Mouse (Mus musculus) hindbrain, embryonic 10.5 days (tissue): ENCODE measurements at regions not wholly inside any gene's neighbourhood (a gene's known extent, or its start where the extent isn't known, plus 50 kb on each side); places are given as distances from the start of the nearest gene placed in this dataset.

Source experiments
- DNase-seq: peaks from one replicate; pipeline ENCODE4 v3.0.0-alpha.2; 2017; ENCODE audit warnings: low spot score
- H3K27ac ChIP-seq: fragments of 300-500 bp; sonication (generic); 2 replicates; pipeline ENCODE4 v1.5.1; 2016; ENCODE audit warnings: mild to moderate bottlenecking, moderate library complexity
- H3K27me3 ChIP-seq: fragments of 300-500 bp; sonication (generic); 2 replicates; pipeline ENCODE4 v1.6.1; 2016; ENCODE audit warnings: mild to moderate bottlenecking; ENCODE audit not compliant: poor library complexity, insufficient read depth, severe bottlenecking
- H3K36me3 ChIP-seq: fragments of 300-500 bp; sonication (generic); 2 replicates; pipeline ENCODE4 v1.6.1; 2016; ENCODE audit warnings: mild to moderate bottlenecking, moderate library complexity
- H3K4me1 ChIP-seq: fragments of 300-500 bp; sonication (generic); replicated peaks from 2 replicates; pipeline ENCODE4 v1.6.1; 2016; ENCODE audit warnings: mild to moderate bottlenecking
- H3K4me3 ChIP-seq: fragments of 300-500 bp; sonication (generic); 2 replicates; pipeline ENCODE4 v1.5.1; 2016; ENCODE audit warnings: mild to moderate bottlenecking, moderate library complexity
- H3K9me3 ChIP-seq: fragments of 300-500 bp; sonication (generic); 2 replicates; pipeline ENCODE4 v1.6.1; 2016; ENCODE audit warnings: mild to moderate bottlenecking, moderate library complexity
- WGBS: fragments of 180-500 bp; shearing (Covaris S2); methylation state at CpG from one replicate; pipeline ENCODE4 v1.1.7; 2016; 5-methylcytosine and 5-hydroxymethylcytosine counted together

DNA sequence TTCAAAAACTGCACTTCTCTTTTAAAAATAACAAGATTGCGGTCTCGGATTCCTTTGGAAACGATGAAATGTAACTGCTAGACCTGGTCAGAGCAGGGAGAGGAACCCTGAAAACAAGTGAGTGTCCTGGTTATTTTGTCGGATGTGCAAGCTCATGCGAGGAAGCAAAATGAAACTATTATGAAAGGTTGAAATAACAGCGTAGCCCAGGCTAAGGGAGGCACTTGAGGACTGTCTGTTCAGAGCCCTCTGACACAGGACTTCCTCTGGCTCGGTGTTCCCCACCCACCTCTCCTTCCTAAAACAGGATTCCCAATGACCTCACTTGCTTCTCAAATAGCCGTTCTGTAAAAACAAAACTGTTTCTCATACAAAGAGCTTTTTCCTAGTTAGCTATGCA, 51.3 kb upstream of the S1pr1 start:
- H3K27me3 ChIP-seq: no peaks in the 10 kb centered on the region
- H3K4me1 ChIP-seq: no peaks in the 10 kb centered on the region
- no peak for DNase-seq
- no peak overlapping the region for H3K4me3 ChIP-seq
- 74% methylated on average over 8 of the region's 8 CpGs for WGBS
- no peak overlapping the region for H3K27ac ChIP-seq
- no peaks in the 10 kb centered on the region for H3K9me3 ChIP-seq
- no peaks in the 10 kb centered on the region for H3K36me3 ChIP-seq

DNA sequence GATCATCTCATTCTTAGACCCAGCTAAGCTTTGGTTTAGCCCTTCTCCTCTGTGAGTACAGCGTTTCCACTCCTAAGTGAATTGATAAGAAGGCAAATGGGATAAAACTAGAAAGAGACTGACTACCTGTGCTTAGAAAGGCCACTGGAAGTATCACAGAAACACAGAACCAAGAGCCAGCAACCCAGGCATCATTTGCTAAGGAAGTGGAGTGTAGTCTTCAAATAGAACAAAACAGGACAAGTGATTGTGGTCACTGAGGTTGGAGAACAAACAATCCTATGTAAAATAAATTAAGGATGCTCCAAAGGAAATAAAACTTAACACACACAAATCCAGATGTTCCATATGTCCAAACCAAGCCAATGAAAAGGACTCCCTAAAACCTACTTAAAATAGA, 53.4 kb upstream of the S1pr1 start:
- no peaks in the 10 kb centered on the region for H3K27me3 ChIP-seq
- no peaks in the 10 kb centered on the region for H3K9me3 ChIP-seq
- WGBS: 90% methylated on average over 1 of the region's 1 CpGs
- DNase-seq: no peak
- H3K4me1 ChIP-seq: no peaks in the 10 kb centered on the region
- H3K36me3 ChIP-seq: no peaks in the 10 kb centered on the region
- H3K27ac ChIP-seq: no peak overlapping the region
- no peak overlapping the region for H3K4me3 ChIP-seq

DNA sequence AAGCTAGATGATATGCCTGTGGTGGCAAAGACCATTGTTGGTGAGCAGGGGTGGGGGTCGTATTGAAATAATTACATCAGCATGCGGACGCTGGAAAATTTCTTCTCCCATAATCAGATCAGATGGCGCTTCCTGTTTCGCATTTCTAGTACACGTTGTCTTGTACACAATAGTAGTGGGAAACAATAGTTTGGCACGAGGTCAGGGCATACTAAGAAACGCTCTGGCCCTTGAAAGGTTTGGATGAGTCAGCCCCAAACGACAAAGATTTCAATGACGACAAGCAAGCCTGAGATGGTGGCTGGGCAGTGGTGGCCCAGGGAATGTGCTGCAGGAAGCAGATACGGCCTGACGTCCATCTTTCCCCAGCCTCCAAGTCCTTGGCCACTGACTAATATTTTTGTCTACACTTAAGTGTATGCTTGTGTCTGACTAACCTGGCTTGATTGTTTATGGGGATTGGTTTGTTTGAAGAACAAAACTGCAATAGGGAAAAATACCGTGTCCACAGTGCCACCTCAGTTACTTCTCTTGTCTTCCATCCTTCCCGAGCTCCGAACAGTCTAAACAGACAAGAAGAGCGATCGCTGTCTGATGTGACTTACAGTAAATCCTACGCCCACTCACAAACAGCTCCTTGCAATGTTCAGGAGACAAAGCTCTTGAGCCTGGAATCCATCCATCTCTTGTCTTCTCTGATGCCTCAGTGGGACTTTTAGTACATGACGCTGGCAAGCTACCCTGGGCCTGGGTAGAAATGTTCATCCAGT, 54.1 kb upstream of the S1pr1 start:
- H3K9me3 ChIP-seq: no peaks in the 10 kb centered on the region
- no peaks in the 10 kb centered on the region for H3K36me3 ChIP-seq
- no peaks in the 10 kb centered on the region for H3K27me3 ChIP-seq
- 76% methylated on average over 19 of the region's 19 CpGs for whole genome bisulfite sequencing
- DNase-seq: no peak
- H3K4me1 ChIP-seq: no peaks in the 10 kb centered on the region
- H3K27ac ChIP-seq: no peak overlapping the region
- H3K4me3 ChIP-seq: no peak overlapping the region

DNA sequence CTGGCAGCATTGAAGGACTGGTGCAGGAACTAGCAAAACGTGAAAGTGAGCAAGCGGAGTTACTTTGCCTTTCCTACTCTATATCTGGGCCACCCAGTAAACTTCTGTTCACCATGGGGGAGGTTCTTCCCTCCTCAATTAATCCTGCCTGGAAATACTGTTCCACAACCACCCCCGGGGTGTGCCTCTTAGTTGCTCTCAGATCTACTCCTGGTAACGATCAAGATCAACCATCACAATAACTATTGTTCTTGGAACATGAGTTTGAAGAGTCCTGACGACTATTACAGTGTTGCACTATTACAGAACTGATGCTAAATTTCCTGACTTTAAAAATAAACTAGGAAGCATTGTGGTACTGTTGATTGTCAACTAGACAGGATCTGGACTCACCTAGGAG, 57.8 kb upstream of the S1pr1 start:
- no peak overlapping the region for H3K4me3 ChIP-seq
- 87% methylated on average over 5 of the region's 5 CpGs for WGBS
- H3K4me1 ChIP-seq: no peaks in the 10 kb centered on the region
- no peak for DNase-seq
- H3K27ac ChIP-seq: no peak overlapping the region
- no peaks in the 10 kb centered on the region for H3K36me3 ChIP-seq
- no peaks in the 10 kb centered on the region for H3K9me3 ChIP-seq
- no peaks in the 10 kb centered on the region for H3K27me3 ChIP-seq

DNA sequence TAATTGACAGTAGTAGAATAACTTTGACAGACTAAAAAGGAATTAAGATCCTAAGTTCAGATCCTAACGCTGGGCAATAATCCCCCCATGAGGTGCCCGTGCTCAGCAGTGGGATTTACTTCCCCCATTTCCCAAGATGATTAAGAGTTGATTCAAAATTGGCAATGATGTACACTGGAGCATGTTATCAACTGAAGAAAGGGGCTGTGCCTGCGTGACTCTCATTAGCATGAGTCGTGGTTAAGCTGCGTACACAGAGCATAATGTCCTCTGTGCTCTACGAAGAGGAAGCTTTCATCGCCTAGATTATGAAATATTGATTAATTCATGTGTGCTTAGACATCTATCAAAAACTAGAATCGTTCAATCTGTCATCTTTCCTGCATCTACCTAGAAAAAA, 59.4 kb upstream of the S1pr1 start:
- H3K36me3 ChIP-seq: no peaks in the 10 kb centered on the region
- DNase-seq: no peak
- no peak overlapping the region for H3K27ac ChIP-seq
- 81% methylated on average over 8 of the region's 8 CpGs for WGBS
- H3K9me3 ChIP-seq: no peaks in the 10 kb centered on the region
- H3K27me3 ChIP-seq: no peaks in the 10 kb centered on the region
- H3K4me3 ChIP-seq: no peak overlapping the region
- no peaks in the 10 kb centered on the region for H3K4me1 ChIP-seq

DNA sequence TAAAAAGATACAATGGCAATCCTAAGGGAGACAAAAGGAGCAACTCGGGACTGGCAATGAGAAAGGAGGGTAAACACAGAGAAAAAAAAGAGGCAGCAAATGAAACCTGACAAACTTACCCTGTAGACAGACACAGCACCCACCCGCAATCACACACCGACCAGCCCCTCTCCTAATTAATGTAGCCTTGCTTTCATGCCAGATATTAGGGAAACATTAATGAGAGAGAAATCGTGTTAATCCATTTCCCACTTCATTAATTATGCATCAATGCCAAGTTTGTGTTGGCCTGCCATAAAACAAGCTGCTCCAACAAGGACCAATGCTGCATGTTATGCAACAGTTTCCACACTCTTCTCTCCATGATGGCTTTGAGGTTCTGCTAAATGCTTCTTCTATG, 59.9 kb upstream of the S1pr1 start:
- H3K27ac ChIP-seq: no peak overlapping the region
- no peaks in the 10 kb centered on the region for H3K27me3 ChIP-seq
- no peak overlapping the region for H3K4me3 ChIP-seq
- no peaks in the 10 kb centered on the region for H3K4me1 ChIP-seq
- no peaks in the 10 kb centered on the region for H3K36me3 ChIP-seq
- no peaks in the 10 kb centered on the region for H3K9me3 ChIP-seq
- no peak for DNase-seq
- 71% methylated on average over 4 of the region's 4 CpGs for WGBS

DNA sequence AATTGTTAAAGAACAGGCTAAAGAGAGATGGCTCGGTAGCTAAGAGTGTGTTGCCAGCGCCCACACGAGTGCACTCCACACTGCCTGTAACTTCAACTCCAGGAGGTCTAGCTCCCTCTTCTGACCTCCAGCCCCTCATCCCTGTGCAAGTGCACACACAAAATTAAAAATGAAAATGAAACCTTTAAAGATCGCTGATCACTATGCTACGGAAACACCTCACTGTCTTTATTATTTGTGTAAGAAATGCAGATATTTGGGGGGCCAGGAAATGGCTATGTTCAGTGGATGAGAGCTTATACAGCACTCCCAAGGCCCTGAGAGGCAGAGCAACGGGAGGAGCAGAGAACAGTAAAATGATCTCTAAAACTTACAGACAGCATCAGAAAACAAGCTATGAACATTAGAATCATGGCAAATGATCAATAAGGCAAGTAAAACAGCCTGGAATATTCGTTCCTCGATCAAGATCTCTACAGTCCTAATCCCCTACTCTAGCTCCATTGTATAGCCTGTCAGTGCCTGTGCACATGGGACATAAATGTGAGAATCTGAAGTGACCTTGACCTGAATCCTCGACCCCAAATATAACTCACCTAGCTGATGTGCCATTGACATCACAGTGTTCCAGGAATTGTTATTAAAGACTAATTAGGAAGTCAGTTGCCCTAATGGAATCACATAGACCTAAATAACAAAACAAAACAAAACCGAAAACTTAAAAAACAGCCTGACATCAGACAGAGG, 64.4 kb upstream of the S1pr1 start:
- H3K4me1 ChIP-seq: 0 out of 2 replicates have a peak, but pooled peaks cover 4% of the 10 kb centered on the region
- H3K36me3 ChIP-seq: no peaks in the 10 kb centered on the region
- WGBS: 89% methylated on average over 10 of the region's 10 CpGs
- no peaks in the 10 kb centered on the region for H3K27me3 ChIP-seq
- no peak overlapping the region for H3K27ac ChIP-seq
- no peak overlapping the region for H3K4me3 ChIP-seq
- no peaks in the 10 kb centered on the region for H3K9me3 ChIP-seq
- no peak for DNase-seq

DNA sequence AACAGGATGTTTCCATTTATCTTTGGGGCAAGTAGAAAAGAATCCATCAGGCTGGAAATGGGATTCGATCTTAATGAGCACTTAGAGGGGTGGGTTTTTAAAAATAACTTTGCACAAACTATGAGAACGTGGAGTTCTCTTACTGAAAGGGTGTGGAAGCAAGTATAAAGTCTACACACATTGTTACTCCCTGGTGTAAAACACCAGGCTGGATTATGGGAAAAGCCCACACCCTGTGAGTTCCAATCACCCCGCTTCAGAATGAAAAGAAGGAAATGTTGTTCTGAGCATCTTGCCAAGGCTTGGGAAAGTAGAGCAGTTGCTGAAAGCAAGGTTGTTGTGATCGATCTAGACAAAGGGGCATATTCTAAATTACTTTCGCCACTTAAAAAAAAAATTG, 65.0 kb upstream of the S1pr1 start:
- H3K36me3 ChIP-seq: no peaks in the 10 kb centered on the region
- no peaks in the 10 kb centered on the region for H3K27me3 ChIP-seq
- WGBS: 88% methylated on average over 5 of the region's 5 CpGs

DNA sequence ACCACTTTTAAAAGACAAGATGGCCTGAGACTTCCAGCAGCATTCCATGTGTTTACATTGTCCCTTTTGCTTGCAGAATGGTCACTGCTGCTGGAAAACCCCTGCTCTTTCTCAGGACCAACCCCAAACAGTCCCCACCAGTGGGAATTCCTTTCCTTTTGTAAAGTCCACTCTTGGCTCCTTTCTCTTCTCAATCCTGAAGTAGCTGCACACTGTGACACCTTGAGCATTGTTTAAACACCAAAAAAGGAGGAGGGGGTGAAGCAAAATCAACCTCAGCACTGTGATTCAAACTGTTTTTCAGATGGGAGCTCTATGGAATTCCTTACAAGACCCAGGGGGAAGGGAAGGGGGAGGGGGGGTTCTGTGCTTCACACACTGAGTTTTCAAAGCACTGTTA, 67.9 kb upstream of the S1pr1 start:
- Histone ChIP-seq H3K4me1 (0 out of 2 replicates have a peak, but pooled peaks cover 4% of the 10 kb centered on the region), H3K27me3 (no peaks in the 10 kb centered on the region), H3K4me3 (no peak overlapping the region), H3K27ac (no peak overlapping the region), H3K36me3 (no peaks in the 10 kb centered on the region), H3K9me3 (no peaks in the 10 kb centered on the region)
- no peak for DNase-seq

More for the DNA sequence above, 65.0 kb upstream of the S1pr1 start:
- H3K9me3 ChIP-seq: no peaks in the 10 kb centered on the region
- no peak for DNase-seq
- no peak overlapping the region for H3K4me3 ChIP-seq
- H3K4me1 ChIP-seq: 0 out of 2 replicates have a peak, but pooled peaks cover 4% of the 10 kb centered on the region
- H3K27ac ChIP-seq: no peak overlapping the region

DNA sequence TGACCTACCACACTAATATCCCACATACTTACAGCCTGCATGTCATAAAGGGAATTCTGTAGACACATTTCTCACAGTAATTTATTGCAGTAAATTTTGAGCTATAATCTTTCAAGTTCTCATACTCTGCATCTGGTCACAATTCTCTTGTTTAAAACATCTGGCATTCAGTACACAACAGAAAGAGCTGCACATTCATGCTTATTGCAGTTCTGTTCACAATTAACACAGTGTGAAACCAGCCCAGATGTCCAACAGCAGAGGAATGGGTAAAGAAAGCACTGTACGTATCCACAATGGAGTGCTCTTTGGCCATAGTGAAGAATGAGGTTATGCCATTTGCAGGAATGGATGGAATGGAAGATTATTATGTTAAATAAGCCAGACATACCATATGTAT, 72.5 kb upstream of the S1pr1 start:
- Histone ChIP-seq H3K36me3 (no peaks in the 10 kb centered on the region), H3K27ac (no peak overlapping the region), H3K27me3 (no peaks in the 10 kb centered on the region), H3K9me3 (no peaks in the 10 kb centered on the region), H3K4me3 (no peak overlapping the region), H3K4me1 (0 out of 2 replicates have a peak, but pooled peaks cover 4% of the 10 kb centered on the region)
- no peak for DNase-seq
- WGBS: 69% methylated on average over 1 of the region's 1 CpGs

DNA sequence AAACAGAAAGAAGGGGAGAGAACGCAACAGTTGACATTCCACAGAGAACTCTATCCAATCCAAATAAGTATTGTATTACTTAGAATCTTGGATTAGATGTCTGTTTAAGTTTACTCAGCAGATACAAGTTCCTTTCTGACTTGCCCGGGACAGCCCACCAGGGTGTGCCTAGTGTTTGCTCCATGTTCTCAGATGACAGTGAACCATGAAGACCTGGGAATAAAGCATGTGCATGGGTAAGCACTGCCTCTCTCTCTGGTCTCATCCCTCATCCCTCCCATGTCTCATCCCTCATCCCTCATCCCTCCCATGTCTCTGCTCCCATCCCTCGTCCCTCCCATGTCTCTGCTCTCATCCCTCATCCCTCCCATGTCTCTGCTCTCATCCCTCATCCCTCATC, 73.7 kb upstream of the S1pr1 start:
- Histone ChIP-seq H3K27me3 (no peaks in the 10 kb centered on the region), H3K9me3 (no peaks in the 10 kb centered on the region), H3K4me1 (peaks cover 4% of the 10 kb centered on the region), H3K36me3 (no peaks in the 10 kb centered on the region), H3K27ac (no peak overlapping the region), H3K4me3 (no peak overlapping the region)
- no peak for DNase-seq
- WGBS: 82% methylated on average over 3 of the region's 3 CpGs

DNA sequence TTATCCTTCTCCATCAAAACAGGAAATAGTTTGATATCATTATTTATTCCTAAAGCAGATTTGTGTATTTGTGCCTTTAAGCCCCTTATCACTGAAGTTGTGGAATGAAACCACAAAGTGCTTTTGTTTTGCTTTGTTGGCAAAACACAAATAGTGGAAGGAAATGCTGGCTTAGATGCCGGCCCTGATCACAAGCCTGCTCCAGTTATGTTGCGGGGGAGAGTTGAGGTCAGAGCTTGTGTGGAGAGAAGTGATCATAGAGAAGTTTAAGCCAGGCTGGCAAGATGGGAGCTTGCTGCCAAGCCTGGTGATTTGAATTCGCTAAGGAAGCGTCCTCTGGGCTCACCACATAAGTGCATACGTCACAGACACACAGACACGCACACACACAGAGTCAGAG, 74.2 kb upstream of the S1pr1 start:
- no peaks in the 10 kb centered on the region for H3K9me3 ChIP-seq
- no peaks in the 10 kb centered on the region for H3K27me3 ChIP-seq
- no peak overlapping the region for H3K4me3 ChIP-seq
- no peaks in the 10 kb centered on the region for H3K36me3 ChIP-seq
- H3K4me1 ChIP-seq: peaks cover 7% of the 10 kb centered on the region
- no peak overlapping the region for H3K27ac ChIP-seq
- WGBS: 84% methylated on average over 6 of the region's 6 CpGs
- DNase-seq: no peak

DNA sequence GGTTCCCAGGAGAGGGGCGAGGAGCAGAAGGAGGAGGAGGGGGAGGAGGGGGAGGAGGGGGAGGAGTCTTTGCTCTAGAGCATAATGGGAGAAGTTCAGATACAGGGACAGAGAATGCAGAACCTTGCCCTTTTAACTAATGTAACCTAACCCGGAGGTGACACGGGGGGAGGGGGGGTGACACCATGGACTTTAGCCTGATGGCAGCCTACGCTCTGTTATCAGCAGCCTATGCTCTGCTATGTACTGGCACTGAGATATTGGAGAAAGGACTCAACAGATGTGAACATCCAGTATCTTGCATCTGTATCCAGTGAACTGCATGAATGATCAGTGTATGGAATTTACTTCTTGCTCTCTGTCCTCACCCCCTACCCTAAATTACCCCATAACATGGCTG, 77.7 kb upstream of the S1pr1 start:
- peaks cover 7% of the 10 kb centered on the region for H3K4me1 ChIP-seq
- 70% methylated on average over 4 of the region's 4 CpGs for WGBS
- H3K27ac ChIP-seq: no peak overlapping the region
- no peaks in the 10 kb centered on the region for H3K36me3 ChIP-seq
- no peak for DNase-seq
- no peaks in the 10 kb centered on the region for H3K27me3 ChIP-seq
- no peak overlapping the region for H3K4me3 ChIP-seq
- H3K9me3 ChIP-seq: no peaks in the 10 kb centered on the region
